Mouse (Mus musculus) heart, embryonic 15.5 days (tissue): ENCODE results near the gene Plcd3. TPM values are rescaled to one million over a fixed set of nuclear protein-coding genes. Genes with fewer than 3 reads are reported as not detected.

Experiments used
- ATAC-seq: fragments of 200-750 bp; cut with Nextera tagmentation; replicated peaks from 2 replicates; pipeline ENCODE4 v1.8.0; 2017; ENCODE audit warnings: low read depth, moderate TSS enrichment; ENCODE audit not compliant: insufficient number of reproducible peaks, insufficient read depth, low FRiP score
- H3K27ac ChIP-seq: fragments of 300-500 bp; sonication (generic); 2 replicates; pipeline ENCODE4 v1.5.1; 2015; ENCODE audit warnings: mild to moderate bottlenecking, inconsistent platforms
- H3K27me3 ChIP-seq: fragments of 300-500 bp; sonication (generic); 2 replicates; pipeline ENCODE4 v1.6.1; 2015; ENCODE audit warnings: inconsistent platforms
- H3K36me3 ChIP-seq: fragments of 300-500 bp; sonication (generic); 2 replicates; pipeline ENCODE4 v1.6.1; 2015; ENCODE audit warnings: mild to moderate bottlenecking, inconsistent platforms
- H3K4me1 ChIP-seq: fragments of 300-500 bp; sonication (generic); replicated peaks from 2 replicates; pipeline ENCODE4 v1.6.1; 2015; ENCODE audit warnings: inconsistent platforms
- H3K4me2 ChIP-seq: fragments of 300-500 bp; sonication (generic); 2 replicates; pipeline ENCODE4 v1.6.1; 2015; ENCODE audit warnings: inconsistent platforms, mild to moderate bottlenecking, moderate library complexity
- H3K4me3 ChIP-seq: fragments of 300-500 bp; sonication (generic); 2 replicates; pipeline ENCODE4 v1.5.1; 2015; ENCODE audit warnings: mild to moderate bottlenecking, inconsistent platforms
- H3K9ac ChIP-seq: fragments of 300-500 bp; sonication (generic); 2 replicates; pipeline ENCODE4 v1.6.1; 2015; ENCODE audit warnings: mild to moderate bottlenecking, inconsistent platforms
- H3K9me3 ChIP-seq: fragments of 300-500 bp; sonication (generic); replicated peaks from 2 replicates; pipeline ENCODE4 v1.6.1; 2016; ENCODE audit warnings: inconsistent platforms
- WGBS: fragments of 180-500 bp; shearing (Covaris S2); methylation state at CpG from one replicate; pipeline ENCODE4 v1.1.7; 2015; ENCODE audit warnings: mixed read lengths; 5-methylcytosine and 5-hydroxymethylcytosine counted together
- polyA plus RNA-seq: library from polyadenylated mRNA; unstranded; fragments of >200 nt; fragmentation: Nextera tagmentation; extraction: Ambion mirVana; gene quantifications from 2 replicates; pipeline ENCODE4 v1.2.1, GENCODE M21; 2015

The Plcd3 gene
- polyA plus RNA-seq, 1 experiment from 2014 or later = 11.0 TPM

DNA sequence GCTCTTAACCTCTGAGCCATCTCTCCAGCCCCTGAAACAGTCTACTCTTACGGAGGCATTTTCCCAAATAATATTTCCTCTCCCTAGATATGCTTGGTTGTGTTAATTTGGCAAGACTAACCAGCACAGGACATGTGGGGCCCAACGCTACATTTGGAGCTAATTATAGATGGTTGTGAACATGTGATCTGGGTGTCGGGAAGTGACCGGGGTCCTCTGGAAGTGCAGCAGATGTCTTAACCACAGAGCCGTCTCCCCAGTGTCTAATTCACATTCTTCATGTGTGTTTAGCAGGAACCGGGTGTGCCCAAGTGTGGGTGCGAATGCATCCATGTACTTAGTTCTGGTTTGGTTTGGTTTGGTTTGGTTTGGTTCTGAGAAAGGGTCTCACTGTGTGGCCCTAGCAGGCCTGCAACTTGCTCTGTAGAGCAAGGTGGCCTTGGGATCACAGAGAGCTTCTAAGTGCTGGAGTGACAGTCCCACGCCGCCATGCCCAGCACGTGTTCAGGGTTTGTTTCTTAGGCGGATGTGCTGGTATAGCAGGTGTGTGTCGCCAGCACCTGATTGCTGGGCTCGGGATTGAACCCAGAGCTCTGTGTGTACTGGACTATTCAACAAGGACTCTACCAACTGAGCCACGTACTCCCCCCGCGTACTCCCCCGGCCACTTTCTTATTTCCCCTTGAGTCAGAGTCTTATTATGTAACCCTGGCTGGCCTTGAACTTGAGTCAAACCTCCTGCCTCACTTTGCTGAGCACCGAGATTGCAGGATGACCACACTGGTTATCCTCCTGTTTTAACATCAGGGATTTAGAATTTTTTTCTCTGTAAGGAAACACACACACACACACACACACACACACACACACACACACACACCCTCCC, 48.0 kb downstream of the Plcd3 start:
- no peaks in the 10 kb centered on the region for H3K9me3 ChIP-seq
- H3K9ac ChIP-seq = no peak overlapping the region
- ATAC-seq = no peak
- no peak overlapping the region for H3K4me3 ChIP-seq
- whole genome bisulfite sequencing = 74% methylated on average over 18 of the region's 18 CpGs
- H3K27ac ChIP-seq = peak overlapping the region; percentile 61
- peaks cover 41% of the 10 kb centered on the region for H3K36me3 ChIP-seq
- H3K4me2 ChIP-seq = no peak overlapping the region
- peaks cover 36% of the 10 kb centered on the region for H3K4me1 ChIP-seq
- H3K27me3 ChIP-seq = no peaks in the 10 kb centered on the region

DNA sequence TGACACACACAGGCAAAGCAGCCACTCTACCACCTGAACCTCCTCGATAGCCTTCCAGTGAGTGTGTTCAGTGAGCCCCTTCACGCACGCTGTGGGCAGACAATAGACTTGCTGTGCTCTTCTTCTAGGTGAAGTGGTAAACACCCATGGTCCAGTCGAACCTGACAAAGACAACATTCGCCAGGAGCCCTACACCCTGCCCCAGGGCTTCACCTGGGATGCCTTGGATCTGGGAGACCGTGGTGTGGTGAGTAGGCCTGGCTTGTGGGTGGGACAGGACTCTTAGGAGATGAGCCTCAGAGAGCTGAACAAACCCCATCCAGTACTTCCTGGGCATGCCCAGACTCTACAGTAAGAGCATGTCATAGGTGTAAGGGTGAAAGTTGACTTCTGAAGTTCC, 49.4 kb downstream of the Plcd3 start:
- Histone ChIP-seq H3K9me3 (no peaks in the 10 kb centered on the region), H3K9ac (peak overlapping the region; percentile 9; the same call in 1 of the 2 replicates), H3K4me1 (peaks cover 26% of the 10 kb centered on the region), H3K27ac (peak overlapping the region; percentile 88), H3K27me3 (no peaks in the 10 kb centered on the region), H3K36me3 (peaks cover 38% of the 10 kb centered on the region), H3K4me3 (no peak overlapping the region), H3K4me2 (no peak overlapping the region)
- no peak for ATAC-seq
- WGBS = 82% methylated on average over 6 of the region's 6 CpGs

DNA sequence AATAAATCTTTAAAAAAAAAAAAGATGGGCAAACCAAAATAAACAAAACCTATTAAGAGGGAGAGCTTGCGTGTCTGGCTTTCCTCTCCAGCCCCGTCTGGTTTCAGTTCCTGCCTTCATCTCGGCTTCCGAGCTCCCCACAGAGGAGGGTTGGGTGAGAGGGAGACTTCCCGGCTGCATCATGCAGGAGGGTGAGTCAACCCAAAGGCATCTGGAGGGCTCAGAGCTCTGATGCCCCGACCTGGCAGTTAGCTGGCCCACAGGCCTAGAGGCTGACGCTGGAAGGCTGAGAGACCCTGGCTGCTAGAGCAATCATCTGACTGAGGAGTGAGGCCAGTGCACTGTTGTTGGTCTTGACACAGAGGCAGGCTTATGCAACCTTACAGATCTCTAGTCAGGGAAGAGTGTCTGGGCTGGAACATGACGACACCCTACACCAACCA, 50.2 kb downstream of the Plcd3 start:
- ATAC-seq = peak; percentile 91
- H3K4me2 ChIP-seq = no peak overlapping the region
- WGBS = 21% methylated on average over 8 of the region's 8 CpGs
- no peaks in the 10 kb centered on the region for H3K27me3 ChIP-seq
- peak overlapping the region; percentile 88 for H3K27ac ChIP-seq
- peaks cover 26% of the 10 kb centered on the region for H3K4me1 ChIP-seq
- no peak overlapping the region for H3K9ac ChIP-seq
- peaks cover 38% of the 10 kb centered on the region for H3K36me3 ChIP-seq
- H3K4me3 ChIP-seq = no peak overlapping the region
- H3K9me3 ChIP-seq = no peaks in the 10 kb centered on the region

DNA sequence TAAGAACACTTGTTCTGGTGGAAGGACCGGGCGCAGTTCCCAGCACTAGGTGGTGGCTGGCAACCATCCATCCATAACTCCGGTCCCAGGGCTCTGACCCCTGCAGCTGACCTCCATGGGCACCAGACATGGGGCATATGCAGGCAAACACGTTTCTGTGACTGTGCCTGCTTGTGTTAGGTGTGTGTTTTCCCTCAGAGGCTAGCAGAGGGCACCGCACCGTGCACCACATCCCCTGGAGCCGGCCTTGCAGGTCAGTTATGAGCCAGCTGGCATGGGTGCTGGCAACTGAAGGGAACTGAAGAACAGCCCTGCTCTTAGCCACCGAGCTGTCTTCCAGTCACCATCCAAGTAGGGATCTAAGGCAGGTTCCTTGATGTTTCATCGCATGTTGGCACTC, 51.3 kb downstream of the Plcd3 start:
- H3K4me2 ChIP-seq = no peak overlapping the region
- no peaks in the 10 kb centered on the region for H3K9me3 ChIP-seq
- WGBS = 86% methylated on average over 9 of the region's 9 CpGs
- H3K27me3 ChIP-seq = no peaks in the 10 kb centered on the region
- ATAC-seq = no peak
- H3K27ac ChIP-seq = 0 out of 2 replicates have a peak overlapping the region, but pooled peaks have one; percentile 88
- no peak overlapping the region for H3K4me3 ChIP-seq
- peaks cover 26% of the 10 kb centered on the region for H3K4me1 ChIP-seq
- no peak overlapping the region for H3K9ac ChIP-seq
- peaks cover 38% of the 10 kb centered on the region for H3K36me3 ChIP-seq

DNA sequence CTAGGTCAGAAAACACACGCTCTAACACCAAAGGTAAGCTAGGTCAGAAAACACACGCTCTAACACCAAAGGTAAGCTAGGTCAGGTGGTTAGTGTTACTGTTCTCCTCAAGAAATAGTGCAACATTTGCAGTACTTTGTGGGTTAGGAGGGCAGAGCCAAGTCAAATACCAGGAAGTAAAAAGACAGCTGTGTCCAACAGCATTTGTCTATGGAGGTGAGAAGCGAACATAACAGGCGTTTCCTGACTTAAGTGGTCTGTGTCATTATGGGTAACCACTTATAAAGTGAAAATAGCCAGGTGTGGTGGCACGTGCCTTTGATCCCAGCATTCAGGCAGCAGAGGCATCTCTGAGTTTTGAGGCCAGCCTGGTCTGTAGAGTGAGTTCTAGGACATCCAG, 51.8 kb downstream of the Plcd3 start:
- Histone ChIP-seq H3K9me3 (no peaks in the 10 kb centered on the region), H3K27me3 (no peaks in the 10 kb centered on the region), H3K36me3 (peaks cover 42% of the 10 kb centered on the region), H3K4me1 (peaks cover 25% of the 10 kb centered on the region), H3K4me2 (no peak overlapping the region), H3K9ac (no peak overlapping the region), H3K27ac (no peak overlapping the region), H3K4me3 (no peak overlapping the region)
- 89% methylated on average over 5 of the region's 5 CpGs for WGBS
- no peak for ATAC-seq

DNA sequence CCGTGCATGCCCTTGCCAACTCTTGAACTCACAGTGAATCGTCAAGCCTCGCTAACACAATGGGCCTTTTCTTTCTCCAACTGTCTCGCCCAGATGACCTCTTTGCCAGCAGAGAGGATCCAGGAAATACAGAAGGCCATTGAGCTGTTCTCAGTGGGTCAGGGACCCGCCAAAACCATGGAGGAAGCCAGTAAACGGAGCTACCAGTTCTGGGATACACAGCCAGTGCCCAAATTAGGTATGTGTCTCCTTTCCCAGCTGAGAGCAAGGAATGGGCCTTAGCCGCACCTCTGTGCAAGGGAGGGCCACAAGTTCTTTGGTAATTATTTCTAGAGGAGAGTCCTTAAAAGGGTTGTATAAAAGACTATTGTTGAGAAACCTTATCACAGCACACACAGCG, 55.2 kb downstream of the Plcd3 start:
- H3K4me2 ChIP-seq = no peak overlapping the region
- H3K9me3 ChIP-seq = no peaks in the 10 kb centered on the region
- no peak for ATAC-seq
- H3K4me3 ChIP-seq = no peak overlapping the region
- H3K36me3 ChIP-seq = peaks cover 55% of the 10 kb centered on the region
- no peaks in the 10 kb centered on the region for H3K27me3 ChIP-seq
- H3K27ac ChIP-seq = no peak overlapping the region
- peaks cover 5% of the 10 kb centered on the region for H3K4me1 ChIP-seq
- WGBS = 75% methylated on average over 8 of the region's 8 CpGs
- no peak overlapping the region for H3K9ac ChIP-seq

- no peaks in the 10 kb centered on the region for H3K9me3 ChIP-seq
- 97% methylated on average over 3 of the region's 3 CpGs for WGBS
- no peaks in the 10 kb centered on the region for H3K4me1 ChIP-seq
- no peaks in the 10 kb centered on the region for H3K27me3 ChIP-seq
- no peak overlapping the region for H3K27ac ChIP-seq
- no peak for ATAC-seq
- peaks cover 49% of the 10 kb centered on the region for H3K36me3 ChIP-seq
- H3K4me3 ChIP-seq = no peak overlapping the region
- no peak overlapping the region for H3K9ac ChIP-seq
- no peak overlapping the region for H3K4me2 ChIP-seq
Observed at GRCm38 (mm10) chr11:103043982-103044381, 57.5 kb downstream of the Plcd3 start.

DNA sequence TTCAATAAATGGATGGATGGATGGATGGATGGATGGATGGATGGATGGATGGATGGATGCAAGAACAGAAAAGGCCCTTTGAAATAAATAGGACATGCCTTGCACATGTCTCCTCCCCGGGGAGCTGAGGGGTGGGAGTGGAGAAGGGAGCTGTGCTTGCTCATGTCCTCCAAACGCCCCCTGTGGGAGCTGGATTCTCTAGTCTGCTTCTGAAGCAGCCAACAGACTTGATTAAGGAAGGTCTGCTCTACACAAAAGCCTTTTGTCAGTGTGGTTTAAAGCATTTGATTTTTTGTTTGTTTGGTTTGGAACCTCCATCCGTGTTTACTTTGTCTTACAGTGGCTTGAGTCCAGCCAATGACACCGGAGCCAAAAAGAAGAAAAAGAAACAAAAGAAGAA, 58.6 kb downstream of the Plcd3 start:
- H3K4me3 ChIP-seq = no peak overlapping the region

GRCm38 (mm10) chr11:103038037-103038436, 63.4 kb downstream of the Plcd3 start:
- no peak overlapping the region for H3K9ac ChIP-seq
- H3K4me3 ChIP-seq = no peak overlapping the region
- H3K4me1 ChIP-seq = peaks cover 10% of the 10 kb centered on the region
- ATAC-seq = no peak
- H3K9me3 ChIP-seq = no peaks in the 10 kb centered on the region
- H3K4me2 ChIP-seq = no peak overlapping the region
- peaks cover 5% of the 10 kb centered on the region for H3K36me3 ChIP-seq
- H3K27me3 ChIP-seq = no peaks in the 10 kb centered on the region
- 30% methylated on average over 6 of the region's 6 CpGs for WGBS
- no peak overlapping the region for H3K27ac ChIP-seq

More for the DNA sequence above, 58.6 kb downstream of the Plcd3 start:
- Histone ChIP-seq H3K4me2 (no peak overlapping the region), H3K9ac (no peak overlapping the region), H3K36me3 (peaks cover 49% of the 10 kb centered on the region), H3K27me3 (no peaks in the 10 kb centered on the region), H3K9me3 (no peaks in the 10 kb centered on the region), H3K4me1 (peaks cover 5% of the 10 kb centered on the region), H3K27ac (no peak overlapping the region)
- ATAC-seq = no peak
- WGBS = 64% methylated on average over 4 of the region's 4 CpGs

DNA sequence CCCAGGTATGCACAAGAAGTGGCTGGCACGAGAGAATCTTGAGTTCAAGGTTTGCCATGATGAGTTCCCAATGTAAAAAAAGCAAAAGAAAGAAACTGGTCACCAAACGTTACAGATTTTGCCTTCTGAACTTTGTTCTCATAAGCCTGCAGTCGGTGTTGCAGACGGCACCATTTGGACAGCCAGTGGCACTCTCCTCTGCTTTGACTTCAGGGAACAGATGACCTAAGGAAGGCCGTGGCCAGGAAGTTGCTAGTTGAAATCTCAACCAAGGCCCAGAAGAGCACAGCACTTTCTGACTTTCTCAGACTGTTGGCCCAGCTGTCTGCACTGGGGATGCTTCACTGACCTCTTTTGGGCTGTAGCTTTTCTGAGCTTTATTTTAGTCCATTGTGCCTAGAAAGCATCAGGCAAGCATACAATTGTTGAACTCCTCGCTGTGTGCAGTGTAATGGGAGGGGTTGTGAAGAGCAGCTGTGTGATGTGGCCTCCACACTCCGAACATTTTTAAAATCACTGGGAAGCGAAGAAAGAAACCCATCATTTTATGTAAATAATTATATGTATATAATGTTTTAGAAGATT, 64.5 kb downstream of the Plcd3 start:
- WGBS = 83% methylated on average over 8 of the region's 8 CpGs
- Histone ChIP-seq H3K4me3 (no peak overlapping the region), H3K27me3 (no peaks in the 10 kb centered on the region), H3K4me2 (no peak overlapping the region), H3K36me3 (peaks cover 3% of the 10 kb centered on the region), H3K27ac (no peak overlapping the region), H3K4me1 (peaks cover 12% of the 10 kb centered on the region), H3K9me3 (no peaks in the 10 kb centered on the region), H3K9ac (no peak overlapping the region)
- no peak for ATAC-seq

- no peak for ATAC-seq
- H3K4me3 ChIP-seq = no peak overlapping the region
- H3K4me1 ChIP-seq = peaks cover 18% of the 10 kb centered on the region
- H3K4me2 ChIP-seq = no peak overlapping the region
- no peaks in the 10 kb centered on the region for H3K9me3 ChIP-seq
- H3K27ac ChIP-seq = no peak overlapping the region
- no peaks in the 10 kb centered on the region for H3K27me3 ChIP-seq
- WGBS = 71% methylated on average over 6 of the region's 6 CpGs
- H3K36me3 ChIP-seq = peaks cover 3% of the 10 kb centered on the region
- no peak overlapping the region for H3K9ac ChIP-seq
Observed at GRCm38 (mm10) chr11:103035007-103035406, 66.5 kb downstream of the Plcd3 start.
